Mouse (Mus musculus): ENCODE measurements around the gene H2-T3.

GRCm38 (mm10) chr17:36192371-36192770 lies 2.3 kb upstream of the H2-T3 start:
- TF ChIP-seq CTCF (IDR thresholded peaks at IDR 0.05; ENCODE audit: low read depth) (no peak), EP300 (IDR thresholded peaks at IDR 0.05; ENCODE audit: low read depth) (no peak)
